Mouse (Mus musculus) spleen, postnatal 4 days (tissue): ENCODE measurements around the gene Krtcap3.

Experiments
- DNase-seq, 2 experiments: peaks; one replicate each; pipeline ENCODE4 v3.0.0; 2022; ENCODE audit warnings: low spot score in 2 of 2

Gene Krtcap3

DNA sequence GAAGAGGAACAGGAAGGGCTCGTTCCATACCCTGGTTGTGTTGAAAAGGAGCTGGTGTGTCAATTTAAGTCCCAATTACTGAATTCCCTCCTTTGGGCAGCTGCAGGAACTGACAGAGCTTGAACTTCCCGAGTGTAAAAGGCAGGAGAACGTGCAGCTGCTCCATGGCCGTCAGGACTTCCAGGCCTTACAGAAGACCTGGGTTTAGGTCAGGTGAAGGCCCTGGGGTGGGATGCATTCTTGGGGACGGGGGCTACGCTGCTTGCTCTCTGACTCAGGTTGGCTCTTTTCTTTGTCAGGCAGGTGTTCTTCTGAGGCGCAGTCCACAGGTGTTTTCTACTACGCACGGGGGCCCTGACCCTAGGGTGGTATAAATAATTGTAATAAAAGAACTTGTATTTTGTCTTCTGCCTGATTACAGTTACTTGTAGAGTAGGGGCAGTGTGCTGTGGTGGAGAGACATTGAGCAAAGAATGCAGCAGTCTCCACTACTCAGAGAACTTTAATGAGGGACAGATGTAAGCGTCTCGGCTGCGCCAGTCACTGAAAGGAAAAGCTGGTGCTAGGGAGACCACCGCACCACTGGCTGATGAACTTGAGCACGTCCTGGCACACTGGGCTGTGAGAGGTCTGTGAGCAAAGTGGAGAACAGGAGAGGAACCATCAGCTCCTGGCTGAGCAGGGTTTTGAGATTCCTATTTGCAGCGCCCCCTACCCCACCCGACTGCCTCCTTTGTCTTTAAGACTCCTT is 1.5 kb downstream of the Krtcap3 start:
- no peak for DNase-seq

DNA sequence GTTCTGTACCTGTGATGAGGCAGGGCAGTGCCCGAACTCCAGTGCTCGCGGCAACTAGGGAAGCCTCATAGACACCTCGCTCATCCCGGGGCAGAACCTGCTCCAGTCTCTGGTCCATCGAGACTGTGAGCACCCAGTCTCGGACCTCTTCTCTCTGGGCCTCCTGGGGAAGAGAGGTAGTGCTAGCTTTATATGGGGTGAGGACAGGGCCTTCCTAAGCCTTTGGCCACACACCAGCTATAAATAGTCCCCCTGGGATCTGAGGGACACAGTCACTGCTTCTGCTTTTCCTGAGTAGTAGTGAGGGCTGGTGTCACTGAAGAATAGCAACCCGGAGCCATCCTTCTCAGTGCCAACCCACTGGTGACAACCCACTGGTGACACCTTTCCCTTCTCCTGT is 2.3 kb downstream of the Krtcap3 start:
- no peak for DNase-seq

DNA sequence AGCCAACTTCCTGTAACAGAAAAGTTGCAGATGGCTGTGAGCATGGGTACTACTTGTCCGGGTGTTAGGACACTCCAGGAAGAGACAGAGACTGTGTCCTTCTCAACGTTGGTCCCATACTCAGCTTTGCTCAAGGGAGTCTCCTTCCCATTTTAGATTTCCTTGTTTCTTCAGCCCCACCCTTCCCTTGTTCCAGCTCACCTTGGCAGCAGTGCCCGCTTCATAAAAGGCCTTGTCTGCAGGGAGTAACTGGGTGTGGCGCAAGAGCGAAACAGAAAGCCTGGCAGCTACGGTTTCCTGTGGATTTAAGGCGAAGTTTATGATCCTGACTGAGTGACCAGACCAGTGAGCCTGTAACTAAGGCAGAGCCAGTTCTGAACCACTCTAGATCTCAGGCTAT is 3.0 kb downstream of the Krtcap3 start:
- DNase-seq, result no peak

DNA sequence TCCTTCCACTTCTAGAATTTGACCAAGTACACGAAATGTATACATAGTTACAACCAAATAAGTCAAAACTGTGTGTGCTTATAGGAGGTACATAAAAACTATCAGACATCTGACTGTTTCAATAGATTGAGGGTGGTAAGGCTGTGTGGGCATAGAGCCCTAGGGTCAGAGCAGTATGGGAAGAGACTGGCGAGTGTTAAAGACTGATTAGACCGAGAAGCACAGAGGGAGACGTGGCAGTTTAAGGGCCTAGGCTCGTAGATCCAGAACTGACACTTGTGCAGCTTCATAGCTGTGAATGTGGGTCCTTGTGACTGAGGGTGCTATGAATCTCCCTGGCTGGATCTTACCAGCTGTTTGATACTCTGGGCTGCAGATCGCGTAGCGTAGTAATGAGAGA is 3.4 kb downstream of the Krtcap3 start:
- DNase-seq, result no peak

DNA sequence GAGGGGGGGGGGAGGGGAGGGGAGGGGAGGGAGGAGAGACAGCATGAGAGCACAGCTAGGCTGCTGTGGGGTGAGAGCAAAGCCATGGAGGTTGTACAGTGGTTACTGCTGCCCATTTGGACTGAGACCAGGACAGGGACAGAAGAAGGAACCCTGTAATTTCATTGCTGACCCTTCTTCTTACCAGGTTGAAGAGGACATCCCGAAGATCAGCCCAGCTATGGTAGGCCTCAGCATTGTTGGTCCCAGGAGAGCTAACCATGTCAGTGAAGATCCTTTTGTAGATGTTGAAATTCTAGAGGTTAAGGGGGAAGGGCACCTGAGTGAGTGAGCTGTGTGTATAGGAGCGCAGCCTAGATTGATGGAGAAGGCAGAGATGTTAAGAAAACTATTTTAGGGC is 3.9 kb downstream of the Krtcap3 start:
- no peak for DNase-seq

DNA sequence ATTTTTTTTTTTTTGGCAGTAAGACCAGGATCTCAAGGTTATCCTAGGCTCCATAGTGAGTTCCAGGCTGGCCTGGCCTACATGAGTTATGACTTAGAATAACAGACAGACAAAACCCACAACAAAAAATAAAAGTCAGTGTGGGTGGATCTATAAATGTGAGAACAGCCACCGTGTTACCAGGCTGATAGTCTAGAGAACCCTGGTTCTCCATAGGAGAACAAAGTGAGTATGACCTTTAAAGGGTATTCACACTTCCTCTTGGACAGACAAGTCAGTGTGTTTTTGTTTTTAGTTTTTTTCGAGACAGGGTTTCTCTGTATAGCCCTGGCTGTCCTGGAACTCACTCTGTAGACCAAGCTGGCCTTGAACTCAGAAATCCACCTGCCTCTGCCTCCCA is 4.5 kb downstream of the Krtcap3 start:
- no peak for DNase-seq

GRCm38 (mm10) chr5:31257616-31258015 is 6.1 kb downstream of the Krtcap3 start:
- no peak for DNase-seq

- DNase-seq, result no peak
Measured at GRCm38 (mm10) chr5:31266101-31266500, 14.6 kb downstream of the Krtcap3 start.

DNA sequence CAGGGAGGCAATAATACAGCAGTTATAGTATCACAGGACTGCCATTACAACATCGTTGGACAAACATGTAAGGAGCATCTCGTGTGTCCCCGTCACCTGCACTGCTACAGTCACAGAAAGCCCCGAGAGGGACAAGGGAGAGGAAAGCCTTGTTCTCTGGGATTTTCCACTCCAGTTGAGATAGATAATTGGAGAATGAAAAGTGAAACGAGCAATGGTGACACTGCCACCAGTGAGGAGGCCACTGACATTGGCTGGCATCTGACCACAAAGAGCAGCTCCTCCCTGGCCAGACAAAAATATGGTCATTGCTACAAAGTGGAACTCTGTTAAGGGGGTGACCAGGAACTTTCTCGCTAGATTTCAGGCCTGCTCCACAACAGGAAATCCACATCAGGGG is 16.2 kb downstream of the Krtcap3 start:
- no peak for DNase-seq

DNA sequence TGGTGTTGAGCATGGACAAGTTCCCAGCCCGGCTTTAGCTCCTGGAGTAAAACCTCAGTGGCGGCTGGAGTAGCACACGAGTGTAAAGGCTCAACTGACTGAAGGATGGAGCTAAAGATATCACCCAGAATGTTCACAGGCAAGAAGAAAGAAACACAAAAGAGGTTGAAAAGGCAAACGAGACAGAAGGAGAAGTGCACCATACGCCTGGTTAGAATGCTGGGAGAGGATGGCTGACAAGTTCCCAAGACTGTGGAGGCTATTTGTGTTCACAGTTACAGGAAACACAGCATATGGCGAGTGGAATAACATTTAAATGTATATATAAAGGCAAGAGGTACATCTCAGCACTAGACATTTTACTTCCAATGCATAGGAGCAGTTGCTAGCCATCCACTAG is 21.5 kb downstream of the Krtcap3 start:
- DNase-seq, result no peak

DNA sequence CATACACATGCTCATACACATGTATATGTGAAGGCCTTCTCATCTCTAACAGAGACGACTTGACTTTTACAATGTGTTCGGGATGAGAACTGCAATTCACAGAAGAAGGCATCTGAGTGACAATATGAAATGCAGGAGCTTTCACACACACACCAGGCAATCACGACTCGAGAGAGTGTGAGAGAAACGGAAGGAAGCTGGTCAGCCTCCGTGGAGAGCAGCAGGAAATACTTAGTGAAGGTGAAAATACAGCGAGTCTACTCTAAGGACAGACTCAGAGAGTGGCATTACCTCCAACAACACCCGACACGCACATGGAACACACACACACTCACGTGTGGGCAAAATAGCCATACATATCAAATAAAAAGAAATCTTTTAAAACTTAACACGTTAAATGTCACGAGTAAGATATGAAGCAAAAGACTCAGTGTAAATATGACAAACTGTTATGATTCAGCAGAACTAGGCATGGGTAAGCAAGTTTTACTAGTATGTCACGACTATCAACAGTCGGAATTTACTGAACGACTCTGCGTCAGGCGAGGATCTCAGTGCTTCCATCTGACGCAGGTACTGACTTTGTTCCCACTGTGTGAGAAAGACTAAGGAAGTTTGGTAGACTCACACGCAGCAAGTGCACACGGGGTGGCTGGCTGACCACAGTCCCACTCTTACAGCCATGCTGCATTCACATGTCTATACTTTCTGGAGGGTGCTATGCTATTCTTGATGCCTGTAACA is 27.9 kb downstream of the Krtcap3 start:
- DNase-seq, result no peak

DNA sequence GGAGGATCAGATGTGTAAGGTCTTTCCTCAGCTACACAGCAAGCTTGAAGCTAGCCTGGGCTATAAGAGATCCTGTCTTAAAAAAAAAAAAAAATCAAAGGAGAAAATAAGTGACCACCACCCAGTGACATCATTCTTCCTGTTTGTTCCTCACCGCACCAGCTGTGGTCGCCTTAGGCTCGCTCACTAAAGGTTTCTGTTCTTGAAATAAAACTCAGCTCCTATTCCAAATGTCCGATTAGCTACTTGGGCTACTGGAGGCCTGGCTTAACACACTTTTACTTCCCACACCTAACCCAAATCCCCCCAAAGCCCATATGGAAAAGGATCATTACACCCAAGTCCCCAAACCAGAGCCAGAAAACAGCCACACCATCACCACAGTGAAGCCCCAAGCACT is 36.7 kb downstream of the Krtcap3 start:
- no peak for DNase-seq

DNA sequence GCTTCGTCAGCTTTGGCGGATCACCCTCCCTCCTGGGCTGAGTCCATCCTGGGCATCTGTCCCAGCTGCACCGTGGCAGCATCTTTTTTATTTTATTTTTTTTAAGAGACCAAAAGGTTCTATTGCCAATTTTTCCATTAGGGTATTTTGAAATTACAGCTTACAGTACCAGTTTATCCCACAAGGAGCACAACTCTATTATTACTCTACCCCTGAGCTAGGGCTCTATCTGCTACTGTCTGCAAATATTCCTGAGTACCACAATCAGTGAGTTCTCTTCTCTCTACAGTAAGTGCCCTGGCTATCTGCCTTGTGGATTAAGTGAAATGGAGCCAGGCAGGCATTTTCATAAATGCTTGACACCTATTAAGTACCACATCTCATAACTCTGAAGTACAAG is 37.2 kb downstream of the Krtcap3 start:
- no peak for DNase-seq

DNA sequence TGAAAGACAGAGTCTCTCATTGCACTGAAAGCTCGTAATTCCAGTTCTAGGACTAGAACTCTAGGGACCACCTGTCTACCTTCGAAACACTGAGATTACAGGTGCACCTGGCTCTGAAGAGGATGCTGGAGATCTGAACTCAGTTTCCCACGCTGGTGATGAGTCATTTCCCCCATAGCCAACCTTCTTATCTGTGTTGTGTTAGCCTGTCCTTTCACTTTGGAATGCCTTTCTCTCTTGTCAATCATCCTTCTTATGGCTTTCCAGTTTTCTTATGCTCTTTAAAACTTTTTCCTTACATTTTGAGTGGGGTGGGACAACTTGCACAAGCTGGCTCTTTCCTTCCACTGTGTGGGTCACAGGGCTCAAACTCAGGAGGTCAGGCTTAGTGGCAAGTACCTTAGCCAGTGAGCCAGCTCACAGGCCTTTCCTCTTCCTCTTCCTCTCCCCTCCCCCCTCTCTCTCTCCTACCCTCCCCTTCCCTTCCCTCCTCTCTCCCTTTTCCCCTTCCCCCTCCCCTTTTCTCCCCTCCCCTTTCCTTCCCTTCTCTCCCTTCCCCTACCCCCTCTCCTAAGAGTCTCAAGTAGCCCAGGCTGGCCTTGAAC is 38.2 kb downstream of the Krtcap3 start:
- no peak for DNase-seq

- DNase-seq, result peak; percentile 93 to 96
Measured at GRCm38 (mm10) chr5:31290521-31291360, 39.2 kb downstream of the Krtcap3 start, which contains the start of gene Ift172. Ift172 (minus strand) TSS chr5:31291116.

GRCm38 (mm10) chr5:31291361-31291688 is 39.8 kb downstream of the Krtcap3 start:
- DNase-seq, result no peak

- DNase-seq, result no peak
Measured at GRCm38 (mm10) chr5:31294964-31295605, 43.6 kb downstream of the Krtcap3 start.

GRCm38 (mm10) chr5:31295606-31296141 is 44.2 kb downstream of the Krtcap3 start, which contains the start of gene Fndc4:
Fndc4 (minus strand) TSS chr5:31296080.
- no peak for DNase-seq

DNA sequence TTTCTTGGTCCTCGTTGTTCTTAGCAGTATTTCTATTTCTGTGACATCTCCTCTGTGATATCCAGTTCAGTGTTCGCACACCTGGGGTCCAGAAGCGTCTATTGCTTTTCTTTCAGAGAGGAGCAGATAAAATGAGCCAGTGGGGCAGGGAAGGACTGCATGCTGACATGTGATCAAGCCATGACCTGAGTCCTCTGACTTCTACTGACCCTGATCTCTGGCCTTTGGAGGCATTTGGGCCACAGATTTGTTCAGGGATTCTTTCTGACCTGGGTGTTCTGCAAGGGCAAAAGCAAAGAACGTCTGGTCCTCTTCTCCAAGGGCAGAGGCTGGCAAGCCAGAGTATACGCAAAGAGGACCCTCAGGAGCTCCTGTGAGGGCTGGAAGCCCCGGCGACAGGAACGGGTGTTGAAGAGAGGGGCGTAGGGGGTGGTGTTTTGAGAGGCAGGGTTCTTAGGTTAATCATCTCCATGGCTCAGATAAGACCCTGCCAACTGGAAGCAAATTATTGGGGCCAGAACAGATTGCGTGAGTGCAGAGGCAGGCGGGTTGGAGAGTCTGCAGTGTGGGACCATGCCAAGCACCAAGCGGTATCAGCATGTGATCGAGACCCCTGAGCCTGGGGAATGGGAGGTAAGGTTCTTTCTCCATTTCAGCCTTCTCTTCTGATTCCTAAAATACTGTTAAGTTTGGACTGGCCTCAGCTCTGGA is 45.7 kb downstream of the Krtcap3 start, which contains the start of gene Gckr:
Gene Gckr, plus strand, starts transcription at position 397 of the 711 bp plus-strand sequence.
- DNase-seq, result no peak

GRCm38 (mm10) chr5:31297981-31298380 is 46.5 kb downstream of the Krtcap3 start:
- no peak for DNase-seq
